Mouse (Mus musculus): ENCODE data around the gene Pctp. TPM values are rescaled to one million over a fixed set of nuclear protein-coding genes. Genes with fewer than 3 reads are reported as not detected.

Pctp gene
- polyA plus RNA-seq, 1 experiment from 2014 or later, result 1.9 TPM

GRCm38 (mm10) chr11:89991661-89992060 is 11.0 kb downstream of the Pctp start:
- no peaks in the 10 kb centered on the region for H3K9me3 ChIP-seq (ENCODE audit: control insufficient read depth, low read length)
- no peak overlapping the region for H3K4me3 ChIP-seq (ENCODE audit: low read depth, low read length)
- H3K4me1 ChIP-seq (ENCODE audit: control insufficient read depth, insufficient read depth, low read length), result no peaks in the 10 kb centered on the region
- no peak overlapping the region for H3K27ac ChIP-seq (replicated peaks; ENCODE audit: low read depth, low read length)
- no peaks in the 10 kb centered on the region for H3K36me3 ChIP-seq (ENCODE audit: control insufficient read depth, insufficient read depth, low read length)
- no peaks in the 10 kb centered on the region for H3K27me3 ChIP-seq (replicated peaks; ENCODE audit: control insufficient read depth, insufficient read depth, low read length)
- ATAC-seq (ENCODE audit: low read depth) (no peak), DNase-seq (ENCODE audit: low spot score) (no peak)
- no peak overlapping the region for H3K9ac ChIP-seq (ENCODE audit: low read depth, low read length)
- H3K4me2 ChIP-seq (ENCODE audit: low read depth, low read length), result no peak overlapping the region

DNA sequence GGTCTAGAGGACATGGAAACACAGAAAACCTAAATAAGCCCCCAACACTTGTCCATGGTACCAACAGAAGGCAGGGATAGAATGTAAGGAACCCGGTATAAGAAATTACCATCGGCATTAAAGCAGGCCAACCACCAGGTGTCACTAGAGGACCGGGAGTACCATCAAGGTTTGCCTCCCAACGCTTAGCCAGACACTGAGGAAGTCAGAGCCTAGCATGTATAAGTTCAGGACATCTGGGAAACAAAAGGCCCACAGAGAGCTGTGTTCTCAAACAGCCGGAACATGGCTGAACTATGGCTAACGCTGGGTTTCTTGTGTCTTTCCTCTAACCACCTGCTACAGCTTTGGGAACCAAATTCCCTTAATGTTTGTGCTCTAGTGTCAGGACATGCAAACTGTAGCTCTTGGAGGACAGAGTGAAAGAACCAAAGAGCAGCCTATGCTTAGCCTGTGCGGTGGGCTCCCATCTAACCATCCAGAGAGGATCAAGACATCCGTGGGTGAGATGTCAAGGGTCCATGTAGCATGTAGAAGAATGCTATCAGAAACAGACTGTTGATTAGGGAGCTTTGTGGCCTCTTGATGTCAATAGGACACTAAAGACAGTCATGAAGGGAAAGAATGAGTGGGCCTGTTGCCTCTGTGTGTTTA is 13.6 kb downstream of the Pctp start:
- Histone ChIP-seq H3K4me2 (ENCODE audit: low read depth, low read length) (no peak overlapping the region), H3K36me3 (ENCODE audit: control insufficient read depth, insufficient read depth, low read length) (no peaks in the 10 kb centered on the region), H3K27ac (replicated peaks; ENCODE audit: low read depth, low read length) (no peak overlapping the region), H3K27me3 (replicated peaks; ENCODE audit: control insufficient read depth, insufficient read depth, low read length) (no peaks in the 10 kb centered on the region), H3K4me1 (ENCODE audit: control insufficient read depth, insufficient read depth, low read length) (no peaks in the 10 kb centered on the region), H3K4me3 (ENCODE audit: low read depth, low read length) (no peak overlapping the region), H3K9me3 (ENCODE audit: control insufficient read depth, low read length) (no peaks in the 10 kb centered on the region), H3K9ac (ENCODE audit: low read depth, low read length) (no peak overlapping the region)
- DNase-seq (ENCODE audit: low spot score) (peak; percentile 91), ATAC-seq (ENCODE audit: low read depth) (peak; percentile 75)
- 21% methylated on average over 8 of the region's 8 CpGs for WGBS

- Histone ChIP-seq H3K4me3 (ENCODE audit: low read depth, low read length) (no peak overlapping the region), H3K9ac (ENCODE audit: low read depth, low read length) (no peak overlapping the region), H3K4me2 (ENCODE audit: low read depth, low read length) (no peak overlapping the region), H3K9me3 (ENCODE audit: control insufficient read depth, low read length) (no peaks in the 10 kb centered on the region), H3K27ac (replicated peaks; ENCODE audit: low read depth, low read length) (no peak overlapping the region), H3K4me1 (ENCODE audit: control insufficient read depth, insufficient read depth, low read length) (no peaks in the 10 kb centered on the region), H3K36me3 (ENCODE audit: control insufficient read depth, insufficient read depth, low read length) (no peaks in the 10 kb centered on the region), H3K27me3 (replicated peaks; ENCODE audit: control insufficient read depth, insufficient read depth, low read length) (no peaks in the 10 kb centered on the region)
- 89% methylated on average over 8 of the region's 8 CpGs for WGBS
- ATAC-seq (ENCODE audit: low read depth) (no peak), DNase-seq (ENCODE audit: low spot score) (no peak)
These were observed 16.2 kb downstream of the Pctp start for GRCm38 (mm10) chr11:89986516-89986915.

DNA sequence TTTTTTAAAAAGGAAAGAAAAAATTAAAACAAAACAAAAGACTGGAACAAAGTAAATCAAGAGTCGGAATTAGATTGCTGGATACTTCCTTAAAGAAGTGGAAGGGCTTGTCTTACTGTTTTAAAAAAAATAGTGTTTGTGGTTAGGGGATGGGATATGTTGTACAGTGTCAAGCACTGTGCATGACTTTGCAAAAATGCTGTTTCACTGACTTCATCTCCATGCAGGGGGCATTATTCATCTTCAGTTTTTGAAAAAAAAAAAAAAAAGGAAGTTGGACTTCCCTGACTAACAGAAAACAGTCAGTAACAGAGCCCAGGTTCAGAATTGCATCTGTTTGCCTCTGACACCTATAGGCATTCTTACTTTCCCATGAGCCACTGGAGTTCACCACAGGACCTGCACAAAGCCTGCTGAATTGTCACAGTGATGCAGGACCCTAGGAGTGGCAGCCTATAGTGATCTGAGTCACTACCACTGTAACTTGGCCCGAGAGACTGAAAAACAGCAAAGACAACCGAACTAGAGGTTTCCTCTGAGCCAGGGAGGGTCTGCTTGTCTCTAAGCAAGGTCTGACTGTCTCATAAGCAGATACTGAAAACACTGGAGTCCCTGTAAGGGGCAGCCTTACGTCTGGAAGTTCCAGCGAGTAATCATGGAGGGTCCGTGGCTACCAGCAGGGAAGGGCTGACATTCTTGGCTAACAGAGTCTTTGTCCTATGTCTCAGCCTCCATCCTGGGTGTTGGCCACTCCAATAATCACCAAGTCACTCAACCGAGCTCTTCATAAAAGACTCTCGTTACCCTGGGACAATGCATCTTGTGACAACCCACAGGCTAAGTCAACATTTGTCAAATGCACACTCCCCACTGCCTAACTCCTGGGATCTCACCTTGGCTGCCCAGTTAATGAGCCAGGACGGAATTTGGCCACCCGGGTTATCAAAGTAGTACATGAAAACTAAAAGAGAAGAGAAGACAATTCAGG is 17.2 kb downstream of the Pctp start:
- Histone ChIP-seq H3K27me3 (replicated peaks; ENCODE audit: control insufficient read depth, insufficient read depth, low read length) (no peaks in the 10 kb centered on the region), H3K27ac (replicated peaks; ENCODE audit: low read depth, low read length) (no peak overlapping the region), H3K36me3 (ENCODE audit: control insufficient read depth, insufficient read depth, low read length) (no peaks in the 10 kb centered on the region), H3K9ac (ENCODE audit: low read depth, low read length) (no peak overlapping the region), H3K4me3 (ENCODE audit: low read depth, low read length) (no peak overlapping the region), H3K4me1 (ENCODE audit: control insufficient read depth, insufficient read depth, low read length) (no peaks in the 10 kb centered on the region), H3K4me2 (ENCODE audit: low read depth, low read length) (no peak overlapping the region), H3K9me3 (ENCODE audit: control insufficient read depth, low read length) (no peaks in the 10 kb centered on the region)
- ATAC-seq (ENCODE audit: low read depth) (no peak), DNase-seq (ENCODE audit: low spot score) (no peak)
- WGBS, result 63% methylated on average over 10 of the region's 10 CpGs

- Histone ChIP-seq H3K27me3 (replicated peaks; ENCODE audit: control insufficient read depth, insufficient read depth, low read length) (no peaks in the 10 kb centered on the region), H3K27ac (replicated peaks; ENCODE audit: low read depth, low read length) (no peak overlapping the region), H3K9me3 (ENCODE audit: control insufficient read depth, low read length) (no peaks in the 10 kb centered on the region), H3K4me1 (ENCODE audit: control insufficient read depth, insufficient read depth, low read length) (no peaks in the 10 kb centered on the region), H3K4me3 (ENCODE audit: low read depth, low read length) (no peak overlapping the region), H3K4me2 (ENCODE audit: low read depth, low read length) (no peak overlapping the region), H3K36me3 (ENCODE audit: control insufficient read depth, insufficient read depth, low read length) (no peaks in the 10 kb centered on the region), H3K9ac (ENCODE audit: low read depth, low read length) (no peak overlapping the region)
- no peak for DNase-seq (ENCODE audit: low spot score)
- ATAC-seq (ENCODE audit: low read depth), result no peak
- 88% methylated on average over 5 of the region's 5 CpGs for WGBS
These were observed 18.3 kb downstream of the Pctp start for GRCm38 (mm10) chr11:89984436-89984835.

GRCm38 (mm10) chr11:89982918-89983317 is 19.8 kb downstream of the Pctp start:
- Histone ChIP-seq H3K9me3 (ENCODE audit: control insufficient read depth, low read length) (no peaks in the 10 kb centered on the region), H3K36me3 (ENCODE audit: control insufficient read depth, insufficient read depth, low read length) (no peaks in the 10 kb centered on the region), H3K4me1 (ENCODE audit: control insufficient read depth, insufficient read depth, low read length) (peaks cover 10% of the 10 kb centered on the region), H3K27ac (replicated peaks; ENCODE audit: low read depth, low read length) (no peak overlapping the region), H3K27me3 (replicated peaks; ENCODE audit: control insufficient read depth, insufficient read depth, low read length) (no peaks in the 10 kb centered on the region), H3K4me3 (ENCODE audit: low read depth, low read length) (no peak overlapping the region), H3K9ac (ENCODE audit: low read depth, low read length) (no peak overlapping the region), H3K4me2 (ENCODE audit: low read depth, low read length) (no peak overlapping the region)
- no peak for DNase-seq (ENCODE audit: low spot score)
- 64% methylated on average over 2 of the region's 2 CpGs for WGBS
- ATAC-seq (ENCODE audit: low read depth), result no peak

- WGBS, result 83% methylated on average over 2 of the region's 2 CpGs
- no peak for DNase-seq (ENCODE audit: low spot score)
- no peak overlapping the region for H3K4me3 ChIP-seq (ENCODE audit: low read depth, low read length)
- H3K27me3 ChIP-seq (replicated peaks; ENCODE audit: control insufficient read depth, insufficient read depth, low read length), result no peaks in the 10 kb centered on the region
- H3K4me2 ChIP-seq (ENCODE audit: low read depth, low read length), result no peak overlapping the region
- ATAC-seq (ENCODE audit: low read depth), result no peak
- peaks cover 12% of the 10 kb centered on the region for H3K4me1 ChIP-seq (ENCODE audit: control insufficient read depth, insufficient read depth, low read length)
- no peak overlapping the region for H3K27ac ChIP-seq (replicated peaks; ENCODE audit: low read depth, low read length)
- H3K36me3 ChIP-seq (ENCODE audit: control insufficient read depth, insufficient read depth, low read length), result no peaks in the 10 kb centered on the region
- H3K9me3 ChIP-seq (ENCODE audit: control insufficient read depth, low read length), result no peaks in the 10 kb centered on the region
- H3K9ac ChIP-seq (ENCODE audit: low read depth, low read length), result no peak overlapping the region
These were observed 22.6 kb downstream of the Pctp start for GRCm38 (mm10) chr11:89980106-89980505.

DNA sequence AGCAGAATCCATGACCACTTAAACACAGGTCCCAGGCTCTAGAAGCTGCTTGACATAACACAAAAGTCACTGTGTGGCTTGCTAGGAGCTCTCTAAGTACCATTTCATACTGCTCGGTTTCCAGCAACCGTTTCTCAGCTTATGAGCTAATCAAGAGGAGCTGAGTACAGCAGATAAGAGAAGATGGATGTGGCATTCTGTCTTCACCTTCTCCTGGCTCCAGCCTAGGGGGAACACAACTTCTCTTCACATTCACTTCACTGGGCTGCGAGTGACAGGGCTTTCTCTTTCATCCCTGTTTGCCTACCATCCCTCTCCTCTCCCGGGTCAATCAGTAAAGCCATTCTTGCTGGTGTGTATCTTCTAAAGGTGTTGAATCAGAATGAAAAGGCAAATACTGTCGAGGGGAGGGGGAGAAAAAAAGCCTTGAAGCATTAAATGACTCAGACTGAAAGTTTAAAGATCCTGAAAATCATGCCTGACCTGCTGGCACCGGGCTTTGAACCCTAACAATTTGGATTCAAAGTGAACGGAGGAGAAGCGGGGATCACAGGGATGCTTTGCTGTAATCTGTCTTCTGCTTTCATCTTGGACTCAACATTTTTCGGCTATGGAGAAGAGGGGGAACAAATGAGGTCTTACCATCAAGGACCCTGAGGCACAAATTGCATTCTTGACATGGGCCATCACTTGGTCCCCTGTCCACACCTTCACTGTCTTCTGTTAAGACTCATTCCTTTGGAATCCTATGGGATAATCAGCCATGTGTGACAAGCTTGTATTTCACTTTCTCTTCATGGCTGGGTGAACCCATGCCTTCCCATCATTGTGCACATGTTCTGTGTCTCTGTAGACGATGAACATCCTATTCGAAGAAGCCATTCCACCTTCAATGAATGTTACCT is 23.5 kb downstream of the Pctp start:
- WGBS, result 70% methylated on average over 11 of the region's 11 CpGs
- Histone ChIP-seq H3K4me3 (ENCODE audit: low read depth, low read length) (no peak overlapping the region), H3K9ac (ENCODE audit: low read depth, low read length) (no peak overlapping the region), H3K27me3 (replicated peaks; ENCODE audit: control insufficient read depth, insufficient read depth, low read length) (no peaks in the 10 kb centered on the region), H3K36me3 (ENCODE audit: control insufficient read depth, insufficient read depth, low read length) (no peaks in the 10 kb centered on the region), H3K9me3 (ENCODE audit: control insufficient read depth, low read length) (no peaks in the 10 kb centered on the region), H3K4me2 (ENCODE audit: low read depth, low read length) (peak overlapping the region; percentile 31; the same call in 1 of the 2 replicates), H3K27ac (replicated peaks; ENCODE audit: low read depth, low read length) (peak overlapping the region; percentile 61), H3K4me1 (ENCODE audit: control insufficient read depth, insufficient read depth, low read length) (peaks cover 12% of the 10 kb centered on the region)
- no peak for DNase-seq (ENCODE audit: low spot score)
- 0 out of 2 replicates have a peak, but pooled peaks have one; percentile 12 for ATAC-seq (ENCODE audit: low read depth)
